Mouse (Mus musculus) embryonic fibroblast, embryonic 13.5 days (primary cell): ENCODE results near the gene Ssx2ip. TPM values are rescaled to one million over a fixed set of nuclear protein-coding genes. Genes with fewer than 3 reads are reported as not detected.
A peak's percentile ranks its signal among the peaks of the same experiment; 100 is the strongest.

Experiments used
- H3K27ac ChIP-seq: 2 replicates; pipeline ENCODE4 v1.5.1; 2012; ENCODE audit warnings: low read length, control low read depth, inconsistent platforms; ENCODE audit not compliant: insufficient read depth
- H3K4me1 ChIP-seq: 2 replicates; pipeline ENCODE4 v1.6.1; 2011; ENCODE audit warnings: low read length; ENCODE audit not compliant: control insufficient read depth, insufficient read depth
- H3K4me3 ChIP-seq: 2 replicates; pipeline ENCODE4 v1.5.1; 2011; ENCODE audit warnings: mild to moderate bottlenecking, control low read depth, low read length; ENCODE audit not compliant: insufficient read depth
- CTCF ChIP-seq: IDR thresholded peaks from 2 replicates; pipeline ENCODE4 v1.5.1; 2011; ENCODE audit warnings: mild to moderate bottlenecking, control low read depth, low read length, moderate library complexity, borderline replicate concordance; ENCODE audit not compliant: insufficient read depth
- POLR2A ChIP-seq: IDR thresholded peaks from 2 replicates; pipeline ENCODE4 v1.6.1; 2011; ENCODE audit warnings: low read depth, mild to moderate bottlenecking, control low read depth, low read length, moderate library complexity
- polyA plus RNA-seq: library from polyadenylated mRNA; stranded (reverse); fragments of >200 nt; gene quantifications from 2 replicates; pipeline ENCODE4 v1.2.4, GENCODE M21; 2011; ENCODE audit warnings: low read depth; ENCODE audit not compliant: missing spikeins, insufficient read length

Ssx2ip gene
- polyA plus RNA-seq, 1 experiment = 10.1 TPM

DNA sequence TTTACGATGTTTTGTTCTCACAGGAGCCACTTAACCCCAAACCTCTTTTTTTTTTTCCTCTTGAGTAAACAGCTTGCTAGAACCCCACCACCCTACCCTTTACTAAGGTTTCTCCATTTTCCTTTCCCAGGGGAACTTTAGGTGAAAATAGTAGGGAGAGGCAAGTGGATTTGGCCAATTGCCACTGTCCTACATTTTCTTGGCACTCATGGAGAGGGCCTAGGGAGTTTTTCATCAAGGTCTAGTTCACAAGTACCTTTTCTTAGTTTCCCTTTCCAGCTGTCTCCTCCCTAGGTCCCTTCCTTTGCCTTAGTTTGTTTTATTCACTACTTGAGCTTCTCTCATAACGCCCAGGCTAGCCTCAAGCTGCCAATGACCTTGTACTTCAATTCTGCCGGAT, 672 bp upstream of the Ssx2ip start:
- H3K4me3 ChIP-seq = peak overlapping the region; percentile 56
- no peak for TF ChIP-seq POLR2A
- no peak for TF ChIP-seq CTCF
- H3K27ac ChIP-seq = no peak overlapping the region
- H3K4me1 ChIP-seq = peaks cover 7% of the 10 kb centered on the region

- H3K27ac ChIP-seq = no peak overlapping the region
- peak overlapping the region; percentile 62 for H3K4me3 ChIP-seq
- no peak for TF ChIP-seq POLR2A
- no peak for TF ChIP-seq CTCF
- peaks cover 7% of the 10 kb centered on the region for H3K4me1 ChIP-seq
These were observed 968 bp downstream of the Ssx2ip start for GRCm38 (mm10) chr3:146405213-146406006.

- no peak for TF ChIP-seq CTCF
- TF ChIP-seq POLR2A = no peak
- H3K4me3 ChIP-seq = no peak overlapping the region
- peaks cover 7% of the 10 kb centered on the region for H3K4me1 ChIP-seq
- H3K27ac ChIP-seq = no peak overlapping the region
These were observed 1.5 kb downstream of the Ssx2ip start for GRCm38 (mm10) chr3:146406007-146406341.

DNA sequence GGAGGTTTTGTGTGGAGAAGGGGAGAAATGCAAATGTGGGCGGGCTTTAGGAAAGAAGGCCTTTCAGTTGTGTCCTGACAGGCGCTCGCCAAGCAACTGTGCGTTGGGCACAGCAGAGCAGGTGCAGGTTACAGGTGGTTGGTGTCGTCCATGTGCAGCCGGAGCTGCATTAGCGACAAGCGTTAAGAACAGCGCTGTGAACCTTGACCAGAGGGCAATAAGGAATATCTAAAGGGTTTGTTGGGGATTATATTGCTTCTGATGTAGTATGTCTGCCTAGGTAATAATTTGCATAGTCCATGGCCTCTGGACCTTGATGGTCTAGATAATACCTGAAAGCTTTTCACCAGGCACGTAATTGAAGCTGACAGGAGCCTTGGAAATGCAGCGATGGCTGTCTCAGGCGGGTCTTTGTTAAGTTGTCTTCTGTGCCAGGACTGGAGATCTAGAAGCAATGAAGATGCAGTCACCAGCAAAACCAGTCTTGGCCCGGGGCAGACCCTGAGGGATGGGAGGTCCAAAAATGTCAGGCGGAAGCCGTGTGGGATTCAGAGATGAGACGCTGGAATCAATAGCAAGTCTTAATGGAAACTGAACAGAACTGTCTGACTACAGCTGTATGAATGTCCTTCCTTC, 2.8 kb downstream of the Ssx2ip start:
- H3K27ac ChIP-seq = no peak overlapping the region
- H3K4me1 ChIP-seq = peaks cover 8% of the 10 kb centered on the region
- no peak overlapping the region for H3K4me3 ChIP-seq
- TF ChIP-seq CTCF = no peak

GRCm38 (mm10) chr3:146410114-146410513, 5.7 kb downstream of the Ssx2ip start:
- TF ChIP-seq CTCF = no peak
- no peak overlapping the region for H3K27ac ChIP-seq
- no peak overlapping the region for H3K4me3 ChIP-seq
- peaks cover 15% of the 10 kb centered on the region for H3K4me1 ChIP-seq

- Histone ChIP-seq H3K27ac (no peak overlapping the region), H3K4me1 (peaks cover 8% of the 10 kb centered on the region), H3K4me3 (no peak overlapping the region)
- TF ChIP-seq POLR2A (no peak), CTCF (no peak)
These were observed 7.6 kb downstream of the Ssx2ip start for GRCm38 (mm10) chr3:146412008-146412407.

DNA sequence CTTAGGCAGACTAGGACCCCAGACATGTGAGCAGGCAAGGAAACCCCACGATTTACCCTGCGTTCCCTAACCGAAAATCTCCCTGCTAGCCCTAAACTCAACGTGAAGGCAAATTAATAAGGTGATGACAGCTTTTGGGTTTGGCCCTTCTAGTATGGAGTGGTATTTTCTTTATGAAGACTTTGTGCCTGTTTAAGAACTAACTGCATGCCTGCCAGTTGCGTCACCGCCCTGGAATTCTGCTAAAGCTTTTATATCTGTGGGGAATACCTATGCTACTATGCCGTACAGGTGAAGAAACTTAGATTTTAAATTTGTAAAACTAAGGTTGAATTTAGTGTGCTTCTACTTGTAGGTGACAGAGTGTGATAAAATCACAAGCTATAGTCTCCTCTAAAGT, 8.0 kb downstream of the Ssx2ip start:
- peaks cover 8% of the 10 kb centered on the region for H3K4me1 ChIP-seq
- H3K4me3 ChIP-seq = no peak overlapping the region
- H3K27ac ChIP-seq = no peak overlapping the region
- no peak for TF ChIP-seq POLR2A
- TF ChIP-seq CTCF = no peak

DNA sequence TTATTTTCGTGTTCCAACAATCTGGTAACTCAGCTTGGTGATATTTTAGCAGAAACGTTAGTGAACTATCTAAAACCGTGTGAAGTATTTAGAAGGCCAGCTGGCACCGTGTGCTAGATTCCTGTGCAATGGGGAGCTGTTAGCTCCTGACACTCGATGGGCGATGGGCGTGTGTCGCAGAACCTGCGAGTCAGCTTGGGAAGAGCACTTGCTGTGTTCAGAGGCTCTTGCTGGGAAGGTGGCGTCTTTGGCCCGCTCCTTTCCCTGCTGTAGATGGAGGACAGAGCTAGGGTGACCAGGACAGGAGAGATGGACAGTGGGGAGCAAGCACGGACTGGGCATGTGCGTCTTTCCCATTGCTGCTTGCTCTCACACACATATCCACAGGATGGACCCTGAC, 8.6 kb downstream of the Ssx2ip start:
- Histone ChIP-seq H3K27ac (no peak overlapping the region), H3K4me1 (peaks cover 8% of the 10 kb centered on the region), H3K4me3 (no peak overlapping the region)
- TF ChIP-seq CTCF (no peak), POLR2A (no peak)

GRCm38 (mm10) chr3:146413992-146414391, 9.6 kb downstream of the Ssx2ip start:
- TF ChIP-seq CTCF = no peak
- no peak for TF ChIP-seq POLR2A
- Histone ChIP-seq H3K4me3 (no peak overlapping the region), H3K27ac (no peak overlapping the region), H3K4me1 (peaks cover 8% of the 10 kb centered on the region)

DNA sequence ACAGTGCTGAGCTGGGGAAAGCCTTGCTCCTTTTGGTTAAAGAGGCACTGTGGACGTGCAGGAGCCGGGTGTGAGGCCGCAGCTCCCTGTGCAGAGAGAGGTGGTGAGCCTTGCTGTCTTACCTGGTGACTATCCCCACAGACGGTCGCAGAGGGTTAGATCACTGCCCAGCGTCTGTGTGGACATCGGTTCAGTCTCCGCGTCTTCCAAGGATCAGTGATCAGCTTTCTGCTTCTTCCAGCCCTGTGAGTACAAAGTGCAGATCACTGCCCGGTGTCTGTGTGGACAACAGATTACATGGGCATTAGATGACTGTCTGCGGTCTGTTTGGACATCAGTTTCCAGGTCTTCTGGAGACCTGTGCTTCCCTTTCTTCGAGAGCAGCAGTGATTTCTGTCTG, 10.1 kb downstream of the Ssx2ip start:
- Histone ChIP-seq H3K4me1 (peaks cover 8% of the 10 kb centered on the region), H3K4me3 (no peak overlapping the region), H3K27ac (no peak overlapping the region)
- TF ChIP-seq POLR2A = no peak
- no peak for TF ChIP-seq CTCF
